Mouse (Mus musculus): ENCODE measurements around the gene Dpp8. TPM values are rescaled to one million over a fixed set of nuclear protein-coding genes. Genes with fewer than 3 reads are reported as not detected.

Dpp8 gene
- polyA plus RNA-seq, 1 experiment: 24.4 TPM

DNA sequence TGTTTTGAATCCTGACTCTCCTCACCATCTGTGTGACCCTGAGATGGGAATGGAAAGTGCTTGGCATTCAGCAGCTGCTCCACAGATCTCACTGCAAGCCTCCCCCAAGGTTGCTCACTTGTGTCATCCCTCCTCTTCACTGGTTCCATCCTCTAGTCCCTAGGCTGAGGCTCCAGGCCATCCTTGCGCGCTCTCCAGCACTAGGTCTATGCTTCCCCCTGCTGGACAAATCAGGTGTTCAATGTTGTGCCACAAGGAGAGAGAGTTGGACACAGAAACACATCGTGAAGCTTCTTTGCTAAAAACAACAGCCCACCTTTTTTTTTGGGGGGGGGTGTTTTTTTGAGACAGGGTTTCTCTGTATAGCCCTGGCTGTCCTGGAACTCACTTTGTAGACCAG is 88.7 kb downstream of the Dpp8 start:
- no peak overlapping the region for H3ac ChIP-seq (ENCODE audit: control insufficient read depth, insufficient read length)
- TF ChIP-seq MYOD1 (IDR thresholded peaks at IDR 0.05; ENCODE audit: control insufficient read depth in 1 of 3, insufficient read length in 2 of 3, low read depth in 2 of 3) (peak in 1 of 3 experiments; percentile 30), REST (IDR thresholded peaks at IDR 0.05; ENCODE audit: insufficient read depth, insufficient read length) (no peak), POLR2AphosphoS2 (IDR thresholded peaks at IDR 0.05; ENCODE audit: insufficient read length, low read depth) (no peak), MYOG (IDR thresholded peaks at IDR 0.05; ENCODE audit: control insufficient read depth in 1 of 3, insufficient read depth in 1 of 3, insufficient read length in 2 of 3, low read depth in 2 of 3) (peak in 1 of 3 experiments; percentile 6), USF1 (IDR thresholded peaks at IDR 0.05; ENCODE audit: low read depth) (no peak)
- H3K79me2 ChIP-seq (ENCODE audit: control insufficient read depth, insufficient read depth): no peaks in the 10 kb centered on the region
- no peaks in the 10 kb centered on the region for H3K36me3 ChIP-seq (ENCODE audit: control insufficient read depth, insufficient read depth)
- no peak overlapping the region for H3K4me2 ChIP-seq (ENCODE audit: low read depth)
- peaks cover 11% of the 10 kb centered on the region for H3K27me3 ChIP-seq (ENCODE audit: control insufficient read depth, insufficient read depth, insufficient read length)
- no peak overlapping the region for H3K4me3 ChIP-seq

DNA sequence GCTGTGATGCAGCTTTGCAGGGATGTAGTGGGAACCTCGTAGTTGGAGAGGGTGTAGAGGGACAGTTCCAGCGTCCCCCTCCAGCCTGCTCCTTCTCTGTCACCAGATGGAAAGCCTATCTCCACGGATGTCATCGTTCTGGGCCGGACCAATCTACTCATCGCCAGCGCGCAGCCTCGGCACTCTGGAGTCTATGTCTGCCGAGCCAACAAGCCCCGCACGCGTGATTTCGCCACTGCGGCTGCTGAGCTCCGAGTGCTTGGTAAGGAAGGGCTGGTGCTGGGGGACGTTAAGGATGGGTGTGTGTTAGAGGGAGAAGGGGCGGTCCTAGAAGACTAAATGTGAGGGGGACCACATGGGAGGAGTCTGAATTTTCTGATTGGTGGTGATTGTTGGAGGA is 90.3 kb downstream of the Dpp8 start:
- H3K27me3 ChIP-seq (ENCODE audit: control insufficient read depth, insufficient read depth, insufficient read length): peaks cover 11% of the 10 kb centered on the region
- no peaks in the 10 kb centered on the region for H3K36me3 ChIP-seq (ENCODE audit: control insufficient read depth, insufficient read depth)
- no peak for TF ChIP-seq CEBPB (IDR thresholded peaks at IDR 0.05; ENCODE audit: insufficient read depth, poor library complexity, severe bottlenecking)
- TF ChIP-seq SRF (IDR thresholded peaks at IDR 0.05; ENCODE audit: control insufficient read depth, insufficient read length, low read depth): no peak
- no peak for TF ChIP-seq MYOD1 (IDR thresholded peaks at IDR 0.05; ENCODE audit: control insufficient read depth in 1 of 3, insufficient read length in 2 of 3, low read depth in 2 of 3)
- TF ChIP-seq TCF3 (IDR thresholded peaks at IDR 0.05; ENCODE audit: insufficient read length, low read depth): no peak
- no peak for TF ChIP-seq POLR2A (IDR thresholded peaks at IDR 0.05; ENCODE audit: insufficient read length, low read depth)
- TF ChIP-seq USF1 (IDR thresholded peaks at IDR 0.05; ENCODE audit: low read depth): no peak
- no peak for TF ChIP-seq E2F4 (IDR thresholded peaks at IDR 0.05; ENCODE audit: insufficient read depth)
- no peak for TF ChIP-seq TCF12 (IDR thresholded peaks at IDR 0.05; ENCODE audit: insufficient read depth, poor library complexity, severe bottlenecking)
- no peak for TF ChIP-seq REST (IDR thresholded peaks at IDR 0.05; ENCODE audit: insufficient read depth, insufficient read length)
- no peak for TF ChIP-seq MYOG (IDR thresholded peaks at IDR 0.05; ENCODE audit: control insufficient read depth in 1 of 3, insufficient read depth in 1 of 3, insufficient read length in 2 of 3, low read depth in 2 of 3)
- TF ChIP-seq POLR2AphosphoS2 (IDR thresholded peaks at IDR 0.05; ENCODE audit: insufficient read length, low read depth): no peak
- TF ChIP-seq MAX (IDR thresholded peaks at IDR 0.05; ENCODE audit: low read depth): no peak
- H3K4me3 ChIP-seq: no peak overlapping the region
- H3K79me2 ChIP-seq (ENCODE audit: control insufficient read depth, insufficient read depth): no peaks in the 10 kb centered on the region
- no peak overlapping the region for H3K4me2 ChIP-seq (ENCODE audit: low read depth)
- no peak overlapping the region for H3ac ChIP-seq (ENCODE audit: control insufficient read depth, insufficient read length)

DNA sequence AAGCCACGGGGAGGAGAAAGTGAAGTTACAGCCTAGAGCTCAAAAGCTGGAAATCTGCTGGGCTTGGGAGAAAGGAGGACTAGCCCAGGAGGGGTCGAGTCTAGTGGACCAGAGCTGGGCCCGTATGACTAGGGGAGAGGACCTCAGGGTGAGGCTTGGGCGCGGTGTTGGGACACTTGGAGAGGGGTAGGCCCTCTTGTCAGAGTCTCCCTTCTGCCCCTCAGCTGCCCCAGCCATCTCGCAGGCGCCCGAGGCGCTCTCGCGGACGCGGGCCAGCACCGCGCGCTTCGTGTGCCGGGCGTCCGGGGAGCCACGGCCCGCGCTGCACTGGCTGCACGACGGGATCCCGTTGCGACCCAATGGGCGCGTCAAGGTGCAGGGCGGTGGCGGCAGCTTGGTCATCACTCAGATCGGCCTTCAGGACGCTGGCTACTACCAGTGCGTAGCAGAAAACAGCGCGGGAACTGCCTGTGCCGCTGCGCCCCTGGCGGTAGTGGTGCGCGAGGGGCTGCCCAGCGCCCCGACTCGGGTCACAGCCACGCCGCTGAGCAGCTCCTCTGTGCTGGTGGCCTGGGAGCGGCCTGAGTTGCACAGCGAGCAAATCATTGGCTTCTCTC is 91.4 kb downstream of the Dpp8 start:
- TF ChIP-seq E2F4 (IDR thresholded peaks at IDR 0.05; ENCODE audit: insufficient read depth) (no peak), MAX (IDR thresholded peaks at IDR 0.05; ENCODE audit: low read depth) (no peak), REST (IDR thresholded peaks at IDR 0.05; ENCODE audit: insufficient read depth, insufficient read length) (no peak), TCF12 (IDR thresholded peaks at IDR 0.05; ENCODE audit: insufficient read depth, poor library complexity, severe bottlenecking) (no peak), SRF (IDR thresholded peaks at IDR 0.05; ENCODE audit: control insufficient read depth, insufficient read length, low read depth) (no peak), MYOD1 (IDR thresholded peaks at IDR 0.05; ENCODE audit: control insufficient read depth in 1 of 3, insufficient read length in 2 of 3, low read depth in 2 of 3) (no peak), MYOG (IDR thresholded peaks at IDR 0.05; ENCODE audit: control insufficient read depth in 1 of 3, insufficient read depth in 1 of 3, insufficient read length in 2 of 3, low read depth in 2 of 3) (no peak), TCF3 (IDR thresholded peaks at IDR 0.05; ENCODE audit: insufficient read length, low read depth) (no peak), POLR2AphosphoS2 (IDR thresholded peaks at IDR 0.05; ENCODE audit: insufficient read length, low read depth) (no peak)
- no peak overlapping the region for H3ac ChIP-seq (ENCODE audit: control insufficient read depth, insufficient read length)
- H3K79me2 ChIP-seq (ENCODE audit: control insufficient read depth, insufficient read depth): no peaks in the 10 kb centered on the region
- peaks cover 11% of the 10 kb centered on the region for H3K27me3 ChIP-seq (ENCODE audit: control insufficient read depth, insufficient read depth, insufficient read length)
- no peaks in the 10 kb centered on the region for H3K36me3 ChIP-seq (ENCODE audit: control insufficient read depth, insufficient read depth)
- H3K4me2 ChIP-seq (ENCODE audit: low read depth): no peak overlapping the region
- H3K4me3 ChIP-seq: no peak overlapping the region

DNA sequence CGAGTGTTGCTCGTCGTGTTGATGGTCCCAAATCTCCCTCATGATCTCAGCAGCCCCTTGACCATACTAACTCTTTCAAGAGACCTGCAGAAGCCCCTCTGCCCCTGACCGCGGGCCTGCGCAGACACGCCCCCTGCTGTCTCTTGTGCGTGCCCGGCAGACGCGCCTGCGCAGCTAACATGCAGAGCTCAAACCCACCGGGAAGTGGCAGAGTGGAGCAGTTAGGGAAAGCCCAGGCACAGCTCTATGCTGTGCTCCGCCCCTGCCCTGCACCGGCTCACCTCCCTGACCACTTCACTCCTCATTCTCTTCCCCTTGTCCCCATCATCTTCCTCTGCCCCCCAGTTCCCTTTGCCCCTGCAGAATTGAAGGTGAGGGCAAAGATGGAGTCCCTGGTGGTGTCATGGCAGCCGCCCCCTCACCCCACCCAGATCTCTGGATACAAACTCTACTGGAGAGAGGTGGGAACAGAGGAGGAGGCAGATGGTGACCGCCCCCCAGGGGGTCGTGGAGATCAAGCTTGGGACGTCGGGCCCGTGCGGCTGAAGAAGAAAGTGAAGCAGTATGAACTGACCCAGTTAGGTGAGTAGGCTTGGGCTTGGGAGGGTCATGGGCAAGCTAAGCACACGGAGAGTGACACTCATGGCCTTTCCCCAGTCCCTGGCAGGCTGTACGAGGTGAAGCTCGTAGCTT is 96.1 kb downstream of the Dpp8 start:
- no peaks in the 10 kb centered on the region for H3K36me3 ChIP-seq (ENCODE audit: control insufficient read depth, insufficient read depth)
- H3ac ChIP-seq (ENCODE audit: control insufficient read depth, insufficient read length): no peak overlapping the region
- H3K4me3 ChIP-seq: no peak overlapping the region
- no peak for TF ChIP-seq REST (IDR thresholded peaks at IDR 0.05; ENCODE audit: insufficient read depth, insufficient read length)
- no peak for TF ChIP-seq USF1 (IDR thresholded peaks at IDR 0.05; ENCODE audit: low read depth)
- no peak for TF ChIP-seq TCF12 (IDR thresholded peaks at IDR 0.05; ENCODE audit: insufficient read depth, poor library complexity, severe bottlenecking)
- no peak for TF ChIP-seq POLR2AphosphoS2 (IDR thresholded peaks at IDR 0.05; ENCODE audit: insufficient read length, low read depth)
- no peak for TF ChIP-seq MYOG (IDR thresholded peaks at IDR 0.05; ENCODE audit: control insufficient read depth in 1 of 3, insufficient read depth in 1 of 3, insufficient read length in 2 of 3, low read depth in 2 of 3)
- no peak for TF ChIP-seq E2F4 (IDR thresholded peaks at IDR 0.05; ENCODE audit: insufficient read depth)
- no peak for TF ChIP-seq TCF3 (IDR thresholded peaks at IDR 0.05; ENCODE audit: insufficient read length, low read depth)
- TF ChIP-seq SRF (IDR thresholded peaks at IDR 0.05; ENCODE audit: control insufficient read depth, insufficient read length, low read depth): no peak
- peaks cover 6% of the 10 kb centered on the region for H3K27me3 ChIP-seq (ENCODE audit: control insufficient read depth, insufficient read depth, insufficient read length)
- H3K4me2 ChIP-seq (ENCODE audit: low read depth): no peak overlapping the region
- no peaks in the 10 kb centered on the region for H3K79me2 ChIP-seq (ENCODE audit: control insufficient read depth, insufficient read depth)
